Mouse (Mus musculus): ENCODE data around the gene Ctbs. TPM values are rescaled to one million over a fixed set of nuclear protein-coding genes. Genes with fewer than 3 reads are reported as not detected.

The Ctbs gene
- polyA plus RNA-seq, 1 experiment from 2014 or later, result 5.0 TPM

DNA sequence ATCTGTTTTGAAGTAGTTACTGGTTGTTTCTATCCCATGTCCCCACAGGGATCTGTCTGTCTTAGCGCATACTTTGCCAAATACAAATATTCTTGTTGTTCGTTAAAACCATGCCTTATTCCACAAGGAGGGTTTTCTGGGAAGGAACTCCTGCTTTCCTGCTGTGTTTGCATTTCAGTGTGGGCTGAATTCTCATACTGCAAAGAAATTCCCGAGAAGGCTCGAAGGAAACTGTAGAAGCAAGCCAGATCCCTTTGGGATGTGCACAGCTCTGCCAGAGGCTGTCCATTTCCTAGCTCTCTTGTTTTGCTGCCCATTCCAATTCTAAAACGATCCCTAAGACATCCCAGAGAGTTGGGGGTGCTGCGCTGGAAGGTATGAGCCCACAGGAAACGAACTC is 9.2 kb upstream of the Ctbs start:
- Histone ChIP-seq H3K4me3 (ENCODE audit: low read length) (no peak overlapping the region), H3K9me3 (ENCODE audit: control insufficient read depth, low read length) (no peaks in the 10 kb centered on the region), H3K27me3 (replicated peaks; ENCODE audit: control insufficient read depth, insufficient read depth, low read length) (no peaks in the 10 kb centered on the region), H3K4me2 (ENCODE audit: low read length) (no peak overlapping the region), H3K9ac (ENCODE audit: low read depth, low read length) (no peak overlapping the region), H3K36me3 (ENCODE audit: control insufficient read depth, insufficient read depth, low read length) (peaks cover 23% of the 10 kb centered on the region), H3K27ac (ENCODE audit: low read depth, low read length) (no peak overlapping the region), H3K4me1 (ENCODE audit: control insufficient read depth, insufficient read depth, low read depth, low read length) (no peaks in the 10 kb centered on the region)
- 85% methylated on average over 7 of the region's 7 CpGs for WGBS
- no peak for ATAC-seq

DNA sequence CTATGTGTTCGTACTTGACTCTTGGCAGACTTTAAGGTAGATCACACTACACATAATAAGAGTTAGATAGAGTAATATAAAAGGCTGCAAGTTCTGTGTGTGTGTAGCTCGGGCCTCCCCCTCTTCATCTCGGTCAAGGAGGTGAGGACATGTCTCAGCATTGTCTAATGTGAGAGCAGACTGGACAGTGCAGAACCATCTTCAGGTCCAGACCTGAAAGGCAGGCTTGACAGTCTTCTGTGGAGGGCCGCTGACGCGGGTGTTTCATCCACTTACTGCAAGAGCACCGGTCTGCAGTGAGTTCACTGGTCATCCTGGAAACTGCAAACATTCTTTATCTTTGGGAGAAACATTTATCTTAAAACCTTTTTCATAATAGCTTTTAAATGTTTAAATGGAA is 7.1 kb upstream of the Ctbs start:
- Histone ChIP-seq H3K9ac (ENCODE audit: low read depth, low read length) (no peak overlapping the region), H3K4me3 (ENCODE audit: low read length) (no peak overlapping the region), H3K9me3 (ENCODE audit: control insufficient read depth, low read length) (no peaks in the 10 kb centered on the region), H3K4me1 (ENCODE audit: control insufficient read depth, insufficient read depth, low read depth, low read length) (no peaks in the 10 kb centered on the region), H3K27ac (ENCODE audit: low read depth, low read length) (no peak overlapping the region), H3K4me2 (ENCODE audit: low read length) (no peak overlapping the region), H3K27me3 (replicated peaks; ENCODE audit: control insufficient read depth, insufficient read depth, low read length) (no peaks in the 10 kb centered on the region), H3K36me3 (ENCODE audit: control insufficient read depth, insufficient read depth, low read length) (peaks cover 11% of the 10 kb centered on the region)
- no peak for ATAC-seq
- 88% methylated on average over 7 of the region's 7 CpGs for WGBS

DNA sequence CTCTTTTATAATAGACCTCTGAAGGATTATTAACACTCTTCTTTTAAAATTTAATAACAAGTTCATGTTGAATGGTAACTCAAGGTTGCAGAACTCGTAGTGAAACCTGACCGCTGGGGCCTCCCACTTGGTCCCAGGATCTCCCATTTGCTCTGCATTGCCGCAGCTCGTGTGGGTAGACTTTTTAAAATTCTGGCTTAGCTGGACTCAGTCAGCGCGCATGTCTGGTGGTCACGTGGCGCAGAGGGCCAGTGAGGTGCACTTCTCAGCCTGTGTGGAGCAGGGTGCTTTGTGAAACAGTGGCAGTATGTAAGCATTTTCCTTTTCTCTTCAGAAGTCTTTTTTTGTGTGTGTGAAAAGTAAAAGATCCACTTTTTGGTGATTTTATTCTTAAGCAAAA is 6.7 kb upstream of the Ctbs start:
- Histone ChIP-seq H3K9me3 (ENCODE audit: control insufficient read depth, low read length) (no peaks in the 10 kb centered on the region), H3K27me3 (replicated peaks; ENCODE audit: control insufficient read depth, insufficient read depth, low read length) (no peaks in the 10 kb centered on the region), H3K4me1 (ENCODE audit: control insufficient read depth, insufficient read depth, low read depth, low read length) (no peaks in the 10 kb centered on the region), H3K36me3 (ENCODE audit: control insufficient read depth, insufficient read depth, low read length) (peaks cover 11% of the 10 kb centered on the region), H3K27ac (ENCODE audit: low read depth, low read length) (no peak overlapping the region), H3K9ac (ENCODE audit: low read depth, low read length) (no peak overlapping the region), H3K4me3 (ENCODE audit: low read length) (no peak overlapping the region), H3K4me2 (ENCODE audit: low read length) (no peak overlapping the region)
- no peak for ATAC-seq
- WGBS, result 92% methylated on average over 8 of the region's 8 CpGs

DNA sequence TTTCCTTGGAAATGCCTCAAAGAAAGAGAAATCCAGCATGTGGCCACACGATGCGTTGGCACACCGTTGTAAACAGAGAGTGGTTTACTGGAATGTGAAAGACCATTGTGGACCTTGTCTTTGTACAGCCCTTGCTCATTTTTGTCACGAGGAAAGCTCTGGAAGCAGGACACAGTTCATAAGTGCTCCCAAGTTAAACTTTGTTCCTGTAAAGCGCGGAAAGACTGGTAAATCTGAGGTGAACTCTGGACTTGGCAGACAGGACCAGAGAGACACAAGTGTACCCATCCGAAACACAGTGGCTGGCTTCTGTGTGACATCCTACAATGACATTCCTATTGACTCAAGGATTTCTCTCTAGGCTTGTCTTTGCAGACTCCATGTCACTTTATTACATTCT is 6.2 kb upstream of the Ctbs start:
- no peak for ATAC-seq
- Histone ChIP-seq H3K9ac (ENCODE audit: low read depth, low read length) (no peak overlapping the region), H3K4me1 (ENCODE audit: control insufficient read depth, insufficient read depth, low read depth, low read length) (no peaks in the 10 kb centered on the region), H3K4me2 (ENCODE audit: low read length) (no peak overlapping the region), H3K36me3 (ENCODE audit: control insufficient read depth, insufficient read depth, low read length) (peaks cover 8% of the 10 kb centered on the region), H3K4me3 (ENCODE audit: low read length) (no peak overlapping the region), H3K9me3 (ENCODE audit: control insufficient read depth, low read length) (no peaks in the 10 kb centered on the region), H3K27me3 (replicated peaks; ENCODE audit: control insufficient read depth, insufficient read depth, low read length) (no peaks in the 10 kb centered on the region), H3K27ac (ENCODE audit: low read depth, low read length) (no peak overlapping the region)
- 83% methylated on average over 7 of the region's 7 CpGs for WGBS

DNA sequence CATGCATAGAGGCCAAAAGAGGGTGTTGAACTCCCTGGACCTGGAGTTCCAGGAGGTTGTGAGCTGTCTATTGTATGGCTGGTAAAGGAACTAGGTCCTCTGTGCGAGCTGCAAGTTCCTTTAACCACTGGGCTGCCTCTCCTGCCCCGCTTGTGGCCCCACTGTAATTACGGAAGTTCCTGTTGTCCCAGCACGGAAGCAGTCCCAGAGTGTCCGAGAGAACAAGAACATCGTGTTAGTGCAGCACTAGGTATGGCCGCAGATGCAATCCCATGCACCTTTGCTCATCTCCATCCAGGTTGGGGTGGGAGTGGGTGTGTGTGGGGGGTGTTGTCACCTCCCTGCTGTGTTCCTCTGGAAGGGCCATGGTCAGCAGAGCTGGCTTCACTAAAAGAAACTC is 4.7 kb upstream of the Ctbs start:
- Histone ChIP-seq H3K4me3 (ENCODE audit: low read length) (no peak overlapping the region), H3K4me1 (ENCODE audit: control insufficient read depth, insufficient read depth, low read depth, low read length) (no peaks in the 10 kb centered on the region), H3K36me3 (ENCODE audit: control insufficient read depth, insufficient read depth, low read length) (peaks cover 4% of the 10 kb centered on the region), H3K9ac (ENCODE audit: low read depth, low read length) (no peak overlapping the region), H3K9me3 (ENCODE audit: control insufficient read depth, low read length) (no peaks in the 10 kb centered on the region), H3K27me3 (replicated peaks; ENCODE audit: control insufficient read depth, insufficient read depth, low read length) (no peaks in the 10 kb centered on the region), H3K4me2 (ENCODE audit: low read length) (no peak overlapping the region), H3K27ac (ENCODE audit: low read depth, low read length) (no peak overlapping the region)
- no peak for ATAC-seq
- WGBS, result 93% methylated on average over 7 of the region's 7 CpGs

DNA sequence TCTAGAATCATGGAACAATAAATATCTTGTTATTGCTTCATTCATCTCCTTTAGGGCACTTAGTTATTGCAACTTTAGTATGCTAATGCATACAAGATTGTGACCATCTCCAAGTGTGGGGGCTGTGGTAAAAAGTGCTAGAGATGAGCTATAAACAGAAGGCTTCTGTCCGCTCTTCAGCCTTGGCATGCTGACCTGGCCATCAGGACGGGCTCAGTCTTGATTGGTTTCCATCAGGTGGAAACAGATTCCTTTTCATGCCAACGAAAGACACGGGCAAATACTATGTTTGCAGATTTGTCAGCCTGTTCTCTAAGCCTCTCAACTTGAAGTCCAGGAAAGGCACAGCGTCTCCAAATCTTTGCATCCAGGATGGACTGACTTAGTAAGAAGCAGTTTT is 2.4 kb upstream of the Ctbs start:
- Histone ChIP-seq H3K9me3 (ENCODE audit: control insufficient read depth, low read length) (no peaks in the 10 kb centered on the region), H3K4me1 (ENCODE audit: control insufficient read depth, insufficient read depth, low read depth, low read length) (peaks cover 2% of the 10 kb centered on the region; the same call in 1 of the 2 replicates), H3K27me3 (replicated peaks; ENCODE audit: control insufficient read depth, insufficient read depth, low read length) (no peaks in the 10 kb centered on the region), H3K4me2 (ENCODE audit: low read length) (no peak overlapping the region), H3K9ac (ENCODE audit: low read depth, low read length) (no peak overlapping the region), H3K4me3 (ENCODE audit: low read length) (no peak overlapping the region), H3K27ac (ENCODE audit: low read depth, low read length) (no peak overlapping the region), H3K36me3 (ENCODE audit: control insufficient read depth, insufficient read depth, low read length) (peaks cover 2% of the 10 kb centered on the region; the same call in 1 of the 2 replicates)
- no peak for ATAC-seq
- 92% methylated on average over 5 of the region's 5 CpGs for WGBS

DNA sequence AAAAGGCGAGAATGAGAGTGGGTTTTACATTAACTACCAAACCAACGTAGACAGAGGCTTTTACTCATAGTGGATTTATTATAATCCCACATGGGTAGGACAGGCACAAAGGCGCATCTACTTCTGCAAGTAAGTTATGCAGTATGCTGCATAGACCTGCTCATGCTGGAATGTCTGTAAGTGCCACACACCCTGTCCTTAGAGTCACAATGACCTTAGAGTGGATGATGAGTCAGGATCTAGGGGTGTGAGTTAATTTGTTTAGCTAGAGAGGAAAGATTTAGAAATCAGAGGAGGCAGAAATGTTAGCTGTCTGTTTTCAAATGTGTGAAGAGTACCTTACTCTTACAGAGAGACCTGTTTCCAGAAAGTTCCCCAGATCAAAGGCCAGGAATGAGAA is 2.0 kb upstream of the Ctbs start:
- Histone ChIP-seq H3K9ac (ENCODE audit: low read depth, low read length) (no peak overlapping the region), H3K4me2 (ENCODE audit: low read length) (no peak overlapping the region), H3K27ac (ENCODE audit: low read depth, low read length) (no peak overlapping the region), H3K36me3 (ENCODE audit: control insufficient read depth, insufficient read depth, low read length) (peaks cover 2% of the 10 kb centered on the region; the same call in 1 of the 2 replicates), H3K27me3 (replicated peaks; ENCODE audit: control insufficient read depth, insufficient read depth, low read length) (no peaks in the 10 kb centered on the region), H3K4me1 (ENCODE audit: control insufficient read depth, insufficient read depth, low read depth, low read length) (peaks cover 2% of the 10 kb centered on the region; the same call in 1 of the 2 replicates), H3K9me3 (ENCODE audit: control insufficient read depth, low read length) (no peaks in the 10 kb centered on the region), H3K4me3 (ENCODE audit: low read length) (no peak overlapping the region)
- 93% methylated on average over 3 of the region's 3 CpGs for WGBS
- ATAC-seq, result no peak

DNA sequence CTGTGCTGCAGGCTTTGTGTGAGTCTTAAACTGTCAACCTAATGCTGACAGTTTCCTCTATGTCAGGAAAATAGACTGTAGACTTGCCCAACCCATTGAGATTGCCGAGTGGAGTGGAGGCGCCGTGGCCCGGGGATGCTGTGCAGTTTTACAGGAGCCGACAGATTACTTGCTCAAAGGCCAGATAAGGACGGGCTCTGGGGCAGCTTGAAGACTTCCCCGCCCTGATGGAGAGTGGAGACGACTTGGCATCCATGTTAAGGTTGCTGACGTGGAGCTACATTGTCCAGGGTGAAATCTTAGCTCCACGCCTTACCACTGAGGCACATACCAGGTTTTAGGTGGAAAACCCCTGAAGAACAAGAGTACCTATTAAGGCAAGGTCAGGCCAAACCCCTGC is 1.2 kb upstream of the Ctbs start:
- Histone ChIP-seq H3K27me3 (replicated peaks; ENCODE audit: control insufficient read depth, insufficient read depth, low read length) (no peaks in the 10 kb centered on the region), H3K4me2 (ENCODE audit: low read length) (no peak overlapping the region), H3K4me1 (ENCODE audit: control insufficient read depth, insufficient read depth, low read depth, low read length) (peaks cover 2% of the 10 kb centered on the region; the same call in 1 of the 2 replicates), H3K9ac (ENCODE audit: low read depth, low read length) (no peak overlapping the region; the same call in 1 of the 2 replicates), H3K27ac (ENCODE audit: low read depth, low read length) (no peak overlapping the region), H3K36me3 (ENCODE audit: control insufficient read depth, insufficient read depth, low read length) (peaks cover 2% of the 10 kb centered on the region; the same call in 1 of the 2 replicates), H3K9me3 (ENCODE audit: control insufficient read depth, low read length) (no peaks in the 10 kb centered on the region), H3K4me3 (ENCODE audit: low read length) (no peak overlapping the region)
- 92% methylated on average over 10 of the region's 10 CpGs for WGBS
- ATAC-seq, result no peak

DNA sequence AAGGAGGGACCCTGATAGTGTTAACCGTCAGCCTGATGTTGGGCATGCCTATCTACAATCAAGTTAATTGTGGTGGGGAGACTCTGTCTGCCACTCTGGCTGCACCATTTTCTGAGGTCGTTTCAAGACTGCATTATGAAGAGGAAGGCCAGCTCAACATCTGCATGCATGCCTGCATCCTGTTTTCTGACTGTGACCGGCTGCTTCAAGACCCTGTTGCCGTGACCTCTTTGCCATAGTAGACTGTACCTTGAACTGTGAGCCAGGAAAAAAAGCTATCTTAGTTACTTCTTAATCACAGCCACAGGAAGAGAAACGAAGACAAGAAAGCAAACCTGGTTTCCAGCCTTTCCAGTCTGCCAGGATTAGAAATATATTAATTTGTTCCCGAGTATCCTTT is 626 bp upstream of the Ctbs start:
- H3K4me3 ChIP-seq (ENCODE audit: low read length), result no peak overlapping the region
- H3K9ac ChIP-seq (ENCODE audit: low read depth, low read length), result no peak overlapping the region
- peaks cover 2% of the 10 kb centered on the region; the same call in 1 of the 2 replicates for H3K4me1 ChIP-seq (ENCODE audit: control insufficient read depth, insufficient read depth, low read depth, low read length)
- peaks cover 2% of the 10 kb centered on the region; the same call in 1 of the 2 replicates for H3K36me3 ChIP-seq (ENCODE audit: control insufficient read depth, insufficient read depth, low read length)
- no peak overlapping the region for H3K4me2 ChIP-seq (ENCODE audit: low read length)
- H3K9me3 ChIP-seq (ENCODE audit: control insufficient read depth, low read length), result no peaks in the 10 kb centered on the region
- WGBS, result 72% methylated on average over 6 of the region's 6 CpGs
- no peak overlapping the region for H3K27ac ChIP-seq (ENCODE audit: low read depth, low read length)
- no peaks in the 10 kb centered on the region for H3K27me3 ChIP-seq (replicated peaks; ENCODE audit: control insufficient read depth, insufficient read depth, low read length)
- ATAC-seq, result no peak

DNA sequence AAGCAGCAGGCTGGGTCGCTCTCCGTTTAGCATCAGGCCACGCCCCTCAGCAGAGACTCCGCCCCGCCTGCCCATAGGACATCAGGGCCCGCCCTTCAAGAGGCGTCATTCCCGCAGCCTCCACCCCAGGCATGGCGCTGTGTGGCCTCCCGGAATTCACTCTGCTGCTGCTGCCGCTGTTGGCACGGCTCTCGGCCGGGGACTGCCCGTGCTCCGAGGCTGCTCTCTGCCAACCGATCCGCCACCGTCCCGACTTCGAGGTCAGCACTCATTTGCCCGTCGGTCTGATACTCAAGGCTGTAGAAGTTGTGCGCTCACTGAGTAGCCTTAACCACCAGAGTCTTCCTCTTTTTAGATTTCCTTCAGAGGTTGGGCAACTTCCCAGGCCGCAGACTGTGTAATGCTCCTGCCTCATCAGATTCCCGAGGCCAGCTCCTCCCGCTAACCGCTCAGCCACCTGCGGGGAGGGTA is 811 bp downstream of the Ctbs start:
- Histone ChIP-seq H3K9ac (ENCODE audit: low read depth, low read length) (peak overlapping the region; percentile 80), H3K27ac (ENCODE audit: low read depth, low read length) (peak overlapping the region; percentile 84), H3K9me3 (ENCODE audit: control insufficient read depth, low read length) (no peaks in the 10 kb centered on the region), H3K4me1 (ENCODE audit: control insufficient read depth, insufficient read depth, low read depth, low read length) (peaks cover 2% of the 10 kb centered on the region; the same call in 1 of the 2 replicates), H3K4me3 (ENCODE audit: low read length) (peak overlapping the region; percentile 65), H3K27me3 (replicated peaks; ENCODE audit: control insufficient read depth, insufficient read depth, low read length) (no peaks in the 10 kb centered on the region), H3K4me2 (ENCODE audit: low read length) (peak overlapping the region; percentile 79), H3K36me3 (ENCODE audit: control insufficient read depth, insufficient read depth, low read length) (peaks cover under 1% of the 10 kb centered on the region; the same call in 1 of the 2 replicates)
- under 1% methylated on average over 29 of the region's 29 CpGs for WGBS
- peak; percentile 99 for ATAC-seq
